Mouse (Mus musculus) midbrain, embryonic 11.5 days (tissue): ENCODE data around the gene 4930556J24Rik. TPM values are rescaled to one million over a fixed set of nuclear protein-coding genes. Genes with fewer than 3 reads are reported as not detected.

Experiments
- ATAC-seq: fragments of 200-750 bp; cut with Nextera tagmentation; 2 replicates; pipeline ENCODE4 v1.8.0; 2017; ENCODE audit warnings: moderate TSS enrichment, moderate library complexity; ENCODE audit not compliant: low FRiP score
- DNase-seq: peaks from one replicate; pipeline ENCODE4 v3.0.0; 2015; ENCODE audit warnings: low spot score; ENCODE audit errors: missing footprints
- H3K27ac ChIP-seq: fragments of 300-500 bp; sonication (generic); 2 replicates; pipeline ENCODE4 v1.5.1; 2014; ENCODE audit warnings: low read depth, low read length
- H3K27me3 ChIP-seq: fragments of 300-500 bp; sonication (generic); 2 replicates; pipeline ENCODE4 v1.6.1; 2014; ENCODE audit warnings: mild to moderate bottlenecking, low read length, moderate library complexity, mixed read lengths; ENCODE audit not compliant: control insufficient read depth, insufficient read depth
- H3K36me3 ChIP-seq: fragments of 300-500 bp; sonication (generic); 2 replicates; pipeline ENCODE4 v1.6.1; 2014; ENCODE audit warnings: mild to moderate bottlenecking, low read length, moderate library complexity, mixed read lengths; ENCODE audit not compliant: control insufficient read depth, insufficient read depth
- H3K4me1 ChIP-seq: fragments of 300-500 bp; sonication (generic); 2 replicates; pipeline ENCODE4 v1.6.1; 2014; ENCODE audit warnings: low read length; ENCODE audit not compliant: control insufficient read depth, insufficient read depth
- H3K4me2 ChIP-seq: fragments of 300-500 bp; sonication (generic); 2 replicates; pipeline ENCODE4 v1.6.1; 2014; ENCODE audit warnings: mild to moderate bottlenecking, moderate library complexity
- H3K4me3 ChIP-seq: fragments of 300-500 bp; sonication (generic); 2 replicates; pipeline ENCODE4 v1.5.1; 2014; ENCODE audit warnings: low read depth, low read length
- H3K9ac ChIP-seq: fragments of 300-500 bp; sonication (generic); 2 replicates; pipeline ENCODE4 v1.6.1; 2014; ENCODE audit warnings: low read length
- H3K9me3 ChIP-seq: fragments of 300-500 bp; sonication (generic); 2 replicates; pipeline ENCODE4 v1.6.1; 2016; ENCODE audit warnings: low read length; ENCODE audit not compliant: control insufficient read depth
- WGBS: fragments of 180-500 bp; shearing (Covaris S2); extraction: QIAGEN DNeasy Blood & Tissue Kit; methylation state at CpG from one replicate; pipeline ENCODE4 v1.1.7; 2014; 5-methylcytosine and 5-hydroxymethylcytosine counted together
- polyA plus RNA-seq: library from polyadenylated mRNA; unstranded; fragments of >200 nt; fragmentation: Nextera tagmentation; extraction: Ambion mirVana; gene quantifications from 2 replicates; pipeline ENCODE4 v1.2.1, GENCODE M21; 2014

The 4930556J24Rik gene
- polyA plus RNA-seq, 1 experiment from 2014 or later = not detected

- H3K27me3 ChIP-seq = no peaks in the 10 kb centered on the region
- H3K27ac ChIP-seq = no peak overlapping the region
- no peak for DNase-seq
- ATAC-seq = no peak
- WGBS = 92% methylated on average over 3 of the region's 3 CpGs
- H3K4me1 ChIP-seq = peaks cover under 1% of the 10 kb centered on the region; the same call in 1 of the 2 replicates
- H3K9me3 ChIP-seq = no peaks in the 10 kb centered on the region
- no peak overlapping the region for H3K4me2 ChIP-seq
- no peak overlapping the region for H3K9ac ChIP-seq
- no peaks in the 10 kb centered on the region for H3K36me3 ChIP-seq
- no peak overlapping the region for H3K4me3 ChIP-seq
These were observed 40.3 kb downstream of the 4930556J24Rik start for GRCm38 (mm10) chr11:3936318-3936717.

DNA sequence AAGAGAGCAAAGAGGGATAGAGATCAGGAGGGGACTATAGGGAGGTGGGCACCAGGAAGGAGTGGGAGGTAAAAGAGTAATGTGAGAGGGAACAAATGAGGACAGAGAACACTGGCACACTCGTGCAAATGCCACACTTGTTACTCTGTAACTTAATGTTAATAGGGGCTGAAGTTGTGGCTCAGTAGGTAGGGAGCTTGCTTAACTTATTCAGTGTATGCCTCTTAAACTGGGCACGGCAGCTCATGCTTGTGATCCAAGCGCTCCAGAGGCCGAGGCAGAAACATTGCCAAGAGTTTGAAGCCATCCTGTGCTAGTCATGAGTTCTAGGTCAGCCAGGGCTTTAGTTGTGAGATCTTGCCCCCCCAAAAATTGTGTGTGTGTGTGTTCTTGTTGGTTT, 41.4 kb downstream of the 4930556J24Rik start:
- no peak overlapping the region for H3K27ac ChIP-seq
- no peak overlapping the region for H3K4me2 ChIP-seq
- H3K9me3 ChIP-seq = no peaks in the 10 kb centered on the region
- WGBS = 80% methylated on average over 4 of the region's 4 CpGs
- peaks cover 5% of the 10 kb centered on the region; the same call in 1 of the 2 replicates for H3K4me1 ChIP-seq
- no peaks in the 10 kb centered on the region for H3K36me3 ChIP-seq
- ATAC-seq (no peak), DNase-seq (no peak)
- no peak overlapping the region for H3K4me3 ChIP-seq
- H3K27me3 ChIP-seq = no peaks in the 10 kb centered on the region
- H3K9ac ChIP-seq = no peak overlapping the region

- Histone ChIP-seq H3K9me3 (no peaks in the 10 kb centered on the region), H3K9ac (no peak overlapping the region), H3K4me1 (peaks cover 5% of the 10 kb centered on the region; the same call in 1 of the 2 replicates), H3K4me2 (no peak overlapping the region), H3K36me3 (no peaks in the 10 kb centered on the region), H3K27ac (no peak overlapping the region), H3K27me3 (no peaks in the 10 kb centered on the region), H3K4me3 (no peak overlapping the region)
- DNase-seq = no peak
- 85% methylated on average over 9 of the region's 9 CpGs for WGBS
- no peak for ATAC-seq
These were observed 42.8 kb downstream of the 4930556J24Rik start for GRCm38 (mm10) chr11:3933756-3934285.

DNA sequence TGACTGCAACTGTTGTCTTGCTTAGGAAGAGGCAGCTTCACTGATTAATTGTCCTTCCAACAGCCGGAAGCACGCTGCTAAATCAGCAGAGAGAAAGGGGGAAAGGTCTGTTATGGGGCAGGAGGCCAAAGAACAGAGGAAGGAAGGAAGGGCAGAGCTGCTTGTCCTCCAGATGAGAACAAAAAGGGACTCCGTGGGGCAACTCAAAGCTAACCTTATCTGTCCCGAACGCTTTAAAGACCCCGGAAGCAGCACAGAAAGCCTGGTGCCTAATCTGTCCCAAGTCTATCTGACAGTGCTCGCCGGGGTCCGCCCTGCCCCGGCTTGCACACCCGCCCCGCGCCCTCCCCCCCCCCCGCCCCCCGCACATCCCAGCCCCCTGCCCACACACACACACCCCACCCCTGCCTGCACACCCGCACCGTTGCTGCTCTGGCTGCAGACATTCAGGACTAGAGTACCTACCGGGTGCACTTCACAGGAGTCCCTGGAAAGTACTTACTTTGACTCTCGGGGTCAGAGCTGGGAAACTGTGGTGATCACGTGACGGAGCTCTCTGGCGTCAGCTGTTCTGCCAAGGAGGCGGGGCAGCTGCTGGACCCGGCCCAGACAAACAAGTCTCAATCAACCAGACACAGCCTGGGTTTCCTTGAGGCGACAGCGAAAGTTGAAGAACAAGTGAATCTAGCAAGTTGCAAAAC, 44.9 kb downstream of the 4930556J24Rik start, which contains the start of gene Tcn2:
TSS of gene Tcn2 (minus strand) at position 649 of the 701 bp plus-strand sequence.
- ATAC-seq (peak; percentile 93), DNase-seq (peak; percentile 97)
- Histone ChIP-seq H3K4me1 (peaks cover 5% of the 10 kb centered on the region; the same call in 1 of the 2 replicates), H3K27me3 (no peaks in the 10 kb centered on the region), H3K27ac (no peak within 1 kb of the TSS), H3K36me3 (no peaks in the 10 kb centered on the region), H3K9me3 (no peaks in the 10 kb centered on the region), H3K4me2 (peak within 1 kb of the TSS; percentile 70), H3K4me3 (peak within 1 kb of the TSS; percentile 54), H3K9ac (peak within 1 kb of the TSS; percentile 64)
- under 1% methylated on average over 18 of the region's 26 CpGs for WGBS

GRCm38 (mm10) chr11:3930931-3931330, 45.6 kb downstream of the 4930556J24Rik start:
- no peak overlapping the region for H3K27ac ChIP-seq

GRCm38 (mm10) chr11:3930019-3930418, 46.6 kb downstream of the 4930556J24Rik start:
- H3K27ac ChIP-seq = no peak overlapping the region
- no peaks in the 10 kb centered on the region for H3K27me3 ChIP-seq
- H3K9ac ChIP-seq = no peak overlapping the region
- ATAC-seq (no peak), DNase-seq (no peak)
- H3K36me3 ChIP-seq = no peaks in the 10 kb centered on the region; the same call in 1 of the 2 replicates
- no peak overlapping the region for H3K4me2 ChIP-seq
- no peaks in the 10 kb centered on the region for H3K9me3 ChIP-seq
- H3K4me1 ChIP-seq = peaks cover 5% of the 10 kb centered on the region; the same call in 1 of the 2 replicates
- 61% methylated on average over 4 of the region's 4 CpGs for WGBS
- H3K4me3 ChIP-seq = no peak overlapping the region

More at GRCm38 (mm10) chr11:3930931-3931330, 45.6 kb downstream of the 4930556J24Rik start:
- H3K4me3 ChIP-seq = peak overlapping the region; percentile 54; the same call in 1 of the 2 replicates
- H3K36me3 ChIP-seq = no peaks in the 10 kb centered on the region
- no peak for ATAC-seq
- DNase-seq = no peak
- 32% methylated on average over 6 of the region's 6 CpGs for WGBS
- H3K4me2 ChIP-seq = peak overlapping the region; percentile 70
- no peak overlapping the region; the same call in 1 of the 2 replicates for H3K9ac ChIP-seq
- peaks cover 5% of the 10 kb centered on the region; the same call in 1 of the 2 replicates for H3K4me1 ChIP-seq
- no peaks in the 10 kb centered on the region for H3K27me3 ChIP-seq
- H3K9me3 ChIP-seq = no peaks in the 10 kb centered on the region

- Histone ChIP-seq H3K9me3 (no peaks in the 10 kb centered on the region), H3K9ac (no peak overlapping the region), H3K4me3 (no peak overlapping the region), H3K4me1 (peaks cover under 1% of the 10 kb centered on the region; the same call in 1 of the 2 replicates), H3K27ac (no peak overlapping the region), H3K27me3 (no peaks in the 10 kb centered on the region), H3K4me2 (no peak overlapping the region), H3K36me3 (peaks cover 4% of the 10 kb centered on the region)
- DNase-seq = no peak
- WGBS = 91% methylated on average over 10 of the region's 10 CpGs
- no peak for ATAC-seq
These were observed 50.7 kb downstream of the 4930556J24Rik start for GRCm38 (mm10) chr11:3925916-3926315.

GRCm38 (mm10) chr11:3922731-3923130, 53.8 kb downstream of the 4930556J24Rik start:
- Histone ChIP-seq H3K4me2 (no peak overlapping the region), H3K27me3 (no peaks in the 10 kb centered on the region), H3K4me1 (no peaks in the 10 kb centered on the region), H3K9me3 (no peaks in the 10 kb centered on the region), H3K27ac (no peak overlapping the region), H3K4me3 (no peak overlapping the region), H3K9ac (no peak overlapping the region), H3K36me3 (peaks cover 4% of the 10 kb centered on the region)
- DNase-seq (no peak), ATAC-seq (no peak)
- 97% methylated on average over 6 of the region's 6 CpGs for WGBS

- no peak for DNase-seq
- ATAC-seq = no peak
- 87% methylated on average over 9 of the region's 9 CpGs for WGBS
These were observed 54.5 kb downstream of the 4930556J24Rik start for GRCm38 (mm10) chr11:3922115-3922514.

More at GRCm38 (mm10) chr11:3922115-3922514, 54.5 kb downstream of the 4930556J24Rik start:
- no peak overlapping the region for H3K4me3 ChIP-seq
- H3K9ac ChIP-seq = no peak overlapping the region
- no peak overlapping the region for H3K27ac ChIP-seq
- no peaks in the 10 kb centered on the region for H3K4me1 ChIP-seq
- H3K27me3 ChIP-seq = no peaks in the 10 kb centered on the region
- peaks cover 4% of the 10 kb centered on the region for H3K36me3 ChIP-seq
- no peaks in the 10 kb centered on the region for H3K9me3 ChIP-seq
- no peak overlapping the region for H3K4me2 ChIP-seq
